Mouse (Mus musculus) liver, adult (tissue): ENCODE measurements around the gene Gm17490.

Experiments used
- GATA4 ChIP-seq: IDR thresholded peaks from 2 replicates; pipeline ENCODE4 v1.6.1; 2014; ENCODE audit warnings: mild to moderate bottlenecking, low read length; ENCODE audit not compliant: insufficient replicate concordance

The Gm17490 gene

DNA sequence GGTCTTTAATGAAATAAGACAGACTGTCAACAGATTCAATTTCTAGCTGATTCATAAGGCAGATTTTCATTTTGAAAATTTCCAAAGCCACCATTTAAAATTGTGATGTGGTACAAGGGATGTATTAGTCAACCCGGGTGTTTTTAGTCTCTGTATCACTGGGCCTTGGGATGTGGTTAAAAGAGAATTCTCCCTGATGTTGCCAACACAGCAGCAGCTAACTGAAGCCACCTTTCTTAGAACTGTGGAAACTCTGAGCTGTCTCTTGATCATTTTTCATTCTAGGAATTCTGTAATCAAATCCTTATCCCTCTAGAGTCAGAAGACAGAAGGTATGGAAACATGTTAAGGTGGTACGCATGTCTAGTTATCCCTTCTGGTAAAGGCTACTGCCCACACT is 19.2 kb upstream of the Gm17490 start:
- no peak for TF ChIP-seq GATA4

- TF ChIP-seq GATA4 = no peak
Observed at GRCm38 (mm10) chr2:11644057-11644456, 18.0 kb upstream of the Gm17490 start.

- TF ChIP-seq GATA4 = no peak
Observed at GRCm38 (mm10) chr2:11642451-11642941, 16.4 kb upstream of the Gm17490 start, which contains the start of gene Il2ra. TSS of gene Il2ra (plus strand) at chr2:11642807.

DNA sequence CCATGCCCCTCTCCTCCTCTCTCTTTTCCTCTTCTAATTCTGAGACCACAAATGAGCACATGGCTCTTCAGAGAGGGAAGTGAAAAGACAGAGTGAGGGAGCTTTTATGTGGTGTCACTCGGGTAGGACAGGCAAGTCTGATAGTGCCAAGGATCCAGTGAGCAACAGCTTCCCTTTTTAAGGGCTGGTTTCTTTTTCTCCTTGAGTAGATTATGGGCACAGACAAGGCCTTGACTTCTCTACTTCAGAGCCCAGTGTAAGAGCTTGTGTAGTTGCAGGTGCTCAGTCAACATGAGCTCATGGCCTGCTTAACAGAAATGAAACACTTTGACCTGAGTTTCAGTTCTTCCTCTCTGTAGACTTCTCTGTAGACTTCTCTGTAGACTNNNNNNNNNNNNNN is 11.1 kb upstream of the Gm17490 start:
- no peak for TF ChIP-seq GATA4

GRCm38 (mm10) chr2:11636138-11636480 is 10.0 kb upstream of the Gm17490 start:
- TF ChIP-seq GATA4 = no peak

GRCm38 (mm10) chr2:11635471-11636137 is 9.5 kb upstream of the Gm17490 start:
- TF ChIP-seq GATA4 = no peak

DNA sequence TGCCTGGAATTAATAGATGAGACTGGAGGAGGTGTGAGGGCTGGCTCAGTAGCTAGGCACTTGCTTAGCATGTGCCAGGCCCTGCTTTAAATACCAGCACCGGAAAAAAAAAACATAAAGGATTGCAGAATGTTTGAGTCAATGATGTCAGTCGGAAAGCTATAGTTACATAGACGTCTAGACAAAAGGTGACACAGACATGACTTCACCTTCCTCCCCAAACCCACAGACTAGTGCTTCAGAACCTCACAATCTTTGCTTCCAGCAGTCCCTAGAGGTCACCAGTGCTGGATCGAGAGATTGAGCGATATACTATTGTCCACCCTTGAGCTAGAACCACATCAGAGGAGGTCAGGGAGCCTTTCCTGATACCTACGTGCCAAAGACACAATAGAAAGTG is 9.0 kb upstream of the Gm17490 start:
- TF ChIP-seq GATA4 = no peak

GRCm38 (mm10) chr2:11623726-11624125 is 2.3 kb downstream of the Gm17490 start:
- TF ChIP-seq GATA4 = no peak

DNA sequence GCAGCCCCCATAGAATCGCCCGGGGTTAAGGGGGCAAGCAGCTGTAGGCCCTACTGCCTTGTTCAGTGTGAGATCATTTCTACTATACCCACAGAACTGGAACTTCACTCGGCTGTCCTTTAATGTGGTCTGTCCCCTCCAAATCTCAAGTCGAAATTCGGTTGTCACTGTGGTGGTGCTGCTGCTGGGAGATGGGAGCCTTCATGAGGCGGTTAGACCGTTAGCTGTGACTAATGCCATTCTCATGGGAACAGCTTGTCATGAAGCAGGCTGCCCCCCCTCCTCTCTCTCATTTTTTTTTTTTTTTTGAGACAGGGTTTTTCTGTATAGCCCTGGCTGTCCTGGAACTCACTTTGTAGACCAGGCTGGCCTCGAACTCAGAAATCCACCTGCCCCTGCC is 2.9 kb downstream of the Gm17490 start:
- TF ChIP-seq GATA4 = no peak

- no peak for TF ChIP-seq GATA4
Observed at GRCm38 (mm10) chr2:11619598-11619997, 6.5 kb downstream of the Gm17490 start.

DNA sequence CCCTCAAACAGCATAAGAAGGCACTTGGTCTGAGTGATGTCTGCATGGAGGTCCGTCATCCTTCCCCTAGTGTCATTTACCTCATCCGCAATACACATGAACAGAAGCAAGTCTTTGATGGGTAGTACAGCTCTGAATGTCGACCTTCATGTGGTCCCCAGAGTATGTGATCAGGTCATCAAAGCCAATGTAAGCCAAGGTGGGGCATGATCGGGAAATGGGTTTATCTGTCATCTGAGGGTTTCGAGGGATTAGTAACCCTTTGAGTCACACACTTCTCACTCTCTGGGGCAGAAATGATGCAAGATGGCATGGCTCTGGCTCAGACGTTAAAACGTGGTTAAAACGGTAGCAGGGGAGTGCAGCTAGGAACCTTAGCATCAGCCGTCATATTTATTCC is 9.2 kb downstream of the Gm17490 start:
- TF ChIP-seq GATA4 = no peak

DNA sequence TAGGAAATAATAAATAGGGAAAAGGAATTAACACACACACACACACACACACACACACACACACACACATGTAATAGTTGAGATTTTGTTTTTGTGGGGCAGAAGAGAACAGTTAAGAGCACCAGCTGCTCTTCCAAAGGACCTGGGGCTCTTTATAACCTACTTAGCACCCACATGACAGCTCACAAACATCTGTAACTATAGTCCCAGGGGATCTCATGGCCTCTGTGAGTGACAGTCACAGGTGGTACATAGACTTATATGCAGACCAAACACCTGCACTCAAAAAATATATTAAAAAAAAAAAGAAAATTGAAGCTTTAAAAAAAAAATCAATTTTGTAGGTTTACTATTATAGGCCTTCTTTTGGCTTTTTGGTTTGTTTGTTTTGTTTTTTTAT is 21.2 kb downstream of the Gm17490 start:
- TF ChIP-seq GATA4 = no peak

GRCm38 (mm10) chr2:11604053-11604452 is 22.0 kb downstream of the Gm17490 start, which contains the start of gene Rbm17:
TSS of gene Rbm17 (minus strand) at chr2:11604153.
- no peak for TF ChIP-seq GATA4

DNA sequence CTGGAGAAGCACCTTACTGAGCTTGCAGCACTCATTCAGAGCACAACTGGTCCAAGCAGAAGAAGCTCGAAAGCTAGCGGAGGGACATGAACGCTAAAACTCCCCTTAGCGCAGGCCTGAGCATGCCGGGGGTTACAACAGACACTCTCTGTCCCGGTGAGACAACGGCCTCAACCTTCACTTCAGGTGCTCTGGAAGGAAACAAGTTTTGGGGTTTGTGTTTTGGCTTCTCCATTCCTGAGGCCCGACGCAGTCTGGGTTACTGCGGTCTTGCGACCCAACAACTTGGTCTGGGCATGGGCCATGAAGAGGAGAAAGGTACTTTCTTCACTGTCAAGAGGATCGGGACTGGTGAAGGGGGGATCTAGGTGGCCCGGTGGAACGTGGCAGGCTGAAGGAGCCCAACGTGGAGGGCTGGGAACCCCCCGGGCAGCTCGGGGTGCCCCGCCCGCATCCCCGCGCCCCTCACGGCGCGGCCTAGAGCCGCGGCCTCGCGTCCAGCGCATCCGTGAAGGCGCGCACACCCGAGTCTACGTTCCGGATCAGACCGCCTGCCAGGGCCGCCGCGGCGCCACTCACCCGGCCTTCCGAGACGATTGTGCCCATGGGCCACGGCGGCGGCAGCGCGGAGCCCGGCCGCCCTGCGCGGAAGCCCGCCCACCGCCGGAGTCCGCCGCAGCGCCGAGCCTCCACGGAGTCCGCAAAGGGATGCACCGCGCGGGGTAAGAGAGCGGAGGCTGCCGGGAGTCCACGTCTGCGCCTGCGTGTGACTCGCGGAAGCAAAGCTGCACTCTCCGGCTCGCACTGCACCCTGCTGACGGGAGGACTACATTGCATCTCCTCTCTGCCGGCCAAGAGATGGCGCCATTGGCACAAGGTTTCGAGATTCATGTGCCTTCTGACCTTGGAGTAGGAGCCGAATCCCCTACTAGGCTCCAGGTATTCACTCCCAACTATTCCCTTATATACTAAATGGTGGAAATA is 23.3 kb downstream of the Gm17490 start:
- peak; percentile 38; the same call in 1 of the 2 replicates for TF ChIP-seq GATA4

DNA sequence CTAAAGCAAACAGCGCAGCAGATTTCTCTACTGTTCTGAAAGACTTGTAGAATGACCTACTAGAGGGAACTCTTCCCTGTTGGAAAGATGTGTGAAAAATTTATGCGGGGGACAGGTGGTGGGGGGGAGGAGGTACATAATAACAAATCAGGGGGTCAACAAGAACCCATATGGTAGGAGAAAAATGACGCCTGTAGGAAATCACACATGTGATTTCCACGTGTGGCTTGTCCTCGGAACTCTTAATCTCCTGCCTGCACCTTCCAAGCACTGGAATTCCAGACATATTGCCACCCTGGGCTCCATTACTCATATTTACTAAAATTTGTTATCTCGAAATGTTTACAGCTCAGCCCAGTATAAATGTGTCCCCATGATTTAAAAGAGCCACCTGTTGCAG is 24.3 kb downstream of the Gm17490 start:
- no peak for TF ChIP-seq GATA4

- no peak for TF ChIP-seq GATA4
Observed at GRCm38 (mm10) chr2:11597906-11598305, 28.2 kb downstream of the Gm17490 start.
